Mouse (Mus musculus): Measurements from ENCODE around the gene Nsun7. TPM values are rescaled to one million over a fixed set of nuclear protein-coding genes. Genes with fewer than 3 reads are reported as not detected.
A peak's percentile ranks its signal among the peaks of the same experiment; 100 is the strongest.

Gene Nsun7
- polyA plus RNA-seq, 1 experiment from 2014 or later, result 2.9 TPM

DNA sequence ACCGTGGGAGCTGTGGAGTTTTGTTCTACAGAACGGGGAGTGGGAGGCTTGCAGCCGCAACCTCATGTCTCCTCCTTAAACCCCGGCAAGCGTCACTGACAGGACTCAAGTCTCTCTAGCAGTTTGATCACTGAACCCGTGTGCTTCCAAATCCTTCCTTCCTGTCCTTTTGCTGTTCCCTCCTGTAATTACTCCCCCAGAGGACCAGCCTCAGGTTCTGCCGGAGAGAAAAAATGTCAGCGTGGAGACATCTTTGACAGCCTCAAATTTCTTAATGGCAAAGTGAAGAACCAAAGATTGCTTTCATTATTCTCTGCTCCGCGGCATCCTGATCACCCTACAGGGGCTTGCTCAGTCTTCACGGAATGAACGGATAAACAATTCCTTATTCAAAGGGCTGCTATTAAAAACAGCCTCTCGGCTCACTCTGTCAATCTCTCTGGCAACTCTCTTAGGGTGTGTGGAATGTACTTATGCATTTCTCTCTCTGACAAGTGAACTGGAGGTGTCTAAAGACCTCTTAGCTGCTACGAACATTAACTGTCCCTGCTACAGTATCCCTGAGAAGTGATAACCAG lies 60.2 kb downstream of the Nsun7 start:
- 0 out of 2 replicates have a peak, but pooled peaks have one; percentile 13 for ATAC-seq
- Histone ChIP-seq H3K36me3 (ENCODE audit: control insufficient read depth, insufficient read depth, low read length) (no peaks in the 10 kb centered on the region), H3K4me1 (ENCODE audit: control insufficient read depth, insufficient read depth, low read depth, low read length) (peaks cover 12% of the 10 kb centered on the region), H3K4me3 (ENCODE audit: low read length) (no peak overlapping the region), H3K27me3 (replicated peaks; ENCODE audit: control insufficient read depth, insufficient read depth, low read length) (no peaks in the 10 kb centered on the region), H3K9me3 (ENCODE audit: control insufficient read depth, low read length) (no peaks in the 10 kb centered on the region), H3K4me2 (ENCODE audit: low read length) (peak overlapping the region; percentile 29; the same call in 1 of the 2 replicates), H3K9ac (ENCODE audit: low read depth, low read length) (no peak overlapping the region; the same call in none of the 2 replicates), H3K27ac (ENCODE audit: low read depth, low read length) (peak overlapping the region; percentile 65)
- WGBS, result 10% methylated on average over 14 of the region's 14 CpGs

DNA sequence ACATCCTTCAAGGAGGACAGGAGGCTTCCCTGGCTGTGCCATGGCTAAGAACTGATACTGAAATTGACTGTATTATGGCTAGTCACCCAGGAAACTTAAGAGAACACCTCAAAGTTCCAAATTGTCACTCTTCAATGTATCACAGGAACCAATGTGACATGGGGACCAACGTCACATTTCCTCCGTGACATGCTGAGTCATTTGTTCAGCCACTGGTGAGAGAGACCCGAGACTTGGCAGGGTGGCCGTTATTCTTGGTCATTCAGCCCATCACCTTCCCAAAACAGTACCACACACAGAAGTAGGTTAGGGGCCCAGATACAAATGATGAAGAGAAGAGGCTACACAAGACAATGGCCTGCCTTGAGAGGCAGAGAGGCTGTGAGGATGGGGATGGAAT lies 63.4 kb downstream of the Nsun7 start:
- WGBS, result 80% methylated on average over 4 of the region's 4 CpGs
- H3K4me2 ChIP-seq (ENCODE audit: low read length), result no peak overlapping the region

GRCm38 (mm10) chr5:66323603-66324002 lies 63.9 kb downstream of the Nsun7 start:
- H3K36me3 ChIP-seq (ENCODE audit: control insufficient read depth, insufficient read depth, low read length), result no peaks in the 10 kb centered on the region
- no peak for ATAC-seq
- no peak overlapping the region; the same call in 1 of the 2 replicates for H3K9ac ChIP-seq (ENCODE audit: low read depth, low read length)
- H3K9me3 ChIP-seq (ENCODE audit: control insufficient read depth, low read length), result no peaks in the 10 kb centered on the region
- H3K4me2 ChIP-seq (ENCODE audit: low read length), result no peak overlapping the region
- H3K4me1 ChIP-seq (ENCODE audit: control insufficient read depth, insufficient read depth, low read depth, low read length), result peaks cover 20% of the 10 kb centered on the region
- 87% methylated on average over 10 of the region's 11 CpGs for WGBS
- no peak overlapping the region for H3K4me3 ChIP-seq (ENCODE audit: low read length)
- H3K27ac ChIP-seq (ENCODE audit: low read depth, low read length), result no peak overlapping the region; the same call in 1 of the 2 replicates
- H3K27me3 ChIP-seq (replicated peaks; ENCODE audit: control insufficient read depth, insufficient read depth, low read length), result no peaks in the 10 kb centered on the region

More for the DNA sequence above, 63.4 kb downstream of the Nsun7 start:
- no peaks in the 10 kb centered on the region for H3K27me3 ChIP-seq (replicated peaks; ENCODE audit: control insufficient read depth, insufficient read depth, low read length)
- H3K36me3 ChIP-seq (ENCODE audit: control insufficient read depth, insufficient read depth, low read length), result no peaks in the 10 kb centered on the region
- peaks cover 16% of the 10 kb centered on the region for H3K4me1 ChIP-seq (ENCODE audit: control insufficient read depth, insufficient read depth, low read depth, low read length)
- H3K4me3 ChIP-seq (ENCODE audit: low read length), result no peak overlapping the region
- H3K27ac ChIP-seq (ENCODE audit: low read depth, low read length), result no peak overlapping the region; the same call in 1 of the 2 replicates
- H3K9me3 ChIP-seq (ENCODE audit: control insufficient read depth, low read length), result no peaks in the 10 kb centered on the region
- no peak overlapping the region for H3K9ac ChIP-seq (ENCODE audit: low read depth, low read length)
- no peak for ATAC-seq

DNA sequence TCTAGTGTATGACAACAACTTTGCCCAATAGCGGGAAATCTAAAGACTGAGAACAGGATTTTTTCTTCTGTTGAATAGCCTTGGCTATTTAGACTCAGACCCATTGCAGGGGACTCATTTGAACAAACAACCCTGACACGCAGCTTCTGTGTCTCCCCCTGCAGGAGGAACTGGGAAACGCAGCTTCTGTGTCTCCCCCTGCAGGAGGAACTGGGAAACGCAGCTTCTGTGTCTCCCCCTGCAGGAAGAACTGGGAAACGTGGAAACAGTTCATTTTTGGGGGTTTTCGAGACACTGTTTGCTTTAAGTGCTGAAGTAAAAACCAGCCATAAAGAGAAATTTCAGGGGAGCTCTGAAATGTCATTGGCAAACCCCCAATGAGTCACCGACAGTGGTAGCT lies 66.7 kb downstream of the Nsun7 start:
- ATAC-seq, result no peak
- WGBS, result 81% methylated on average over 7 of the region's 7 CpGs
- no peak overlapping the region for H3K27ac ChIP-seq (ENCODE audit: low read depth, low read length)

GRCm38 (mm10) chr5:66327949-66328726 lies 68.4 kb downstream of the Nsun7 start:
- Histone ChIP-seq H3K9me3 (ENCODE audit: control insufficient read depth, low read length) (no peaks in the 10 kb centered on the region), H3K36me3 (ENCODE audit: control insufficient read depth, insufficient read depth, low read length) (no peaks in the 10 kb centered on the region), H3K9ac (ENCODE audit: low read depth, low read length) (peak overlapping the region; percentile 19; the same call in 1 of the 2 replicates), H3K4me2 (ENCODE audit: low read length) (peak overlapping the region; percentile 47), H3K4me1 (ENCODE audit: control insufficient read depth, insufficient read depth, low read depth, low read length) (peaks cover 20% of the 10 kb centered on the region), H3K27me3 (replicated peaks; ENCODE audit: control insufficient read depth, insufficient read depth, low read length) (no peaks in the 10 kb centered on the region), H3K4me3 (ENCODE audit: low read length) (0 out of 2 replicates have a peak overlapping the region, but pooled peaks have one; percentile 11), H3K27ac (ENCODE audit: low read depth, low read length) (peak overlapping the region; percentile 73)
- 10% methylated on average over 19 of the region's 19 CpGs for WGBS
- ATAC-seq, result peak; percentile 84

More for the DNA sequence above, 66.7 kb downstream of the Nsun7 start:
- no peak overlapping the region for H3K9ac ChIP-seq (ENCODE audit: low read depth, low read length)
- H3K4me1 ChIP-seq (ENCODE audit: control insufficient read depth, insufficient read depth, low read depth, low read length), result peaks cover 20% of the 10 kb centered on the region
- H3K4me3 ChIP-seq (ENCODE audit: low read length), result no peak overlapping the region
- no peaks in the 10 kb centered on the region for H3K9me3 ChIP-seq (ENCODE audit: control insufficient read depth, low read length)
- no peaks in the 10 kb centered on the region for H3K36me3 ChIP-seq (ENCODE audit: control insufficient read depth, insufficient read depth, low read length)
- no peak overlapping the region for H3K4me2 ChIP-seq (ENCODE audit: low read length)
- no peaks in the 10 kb centered on the region for H3K27me3 ChIP-seq (replicated peaks; ENCODE audit: control insufficient read depth, insufficient read depth, low read length)

- Histone ChIP-seq H3K36me3 (ENCODE audit: control insufficient read depth, insufficient read depth, low read length) (no peaks in the 10 kb centered on the region), H3K9me3 (ENCODE audit: control insufficient read depth, low read length) (no peaks in the 10 kb centered on the region), H3K4me3 (ENCODE audit: low read length) (no peak overlapping the region), H3K4me1 (ENCODE audit: control insufficient read depth, insufficient read depth, low read depth, low read length) (peaks cover 20% of the 10 kb centered on the region), H3K9ac (ENCODE audit: low read depth, low read length) (no peak overlapping the region), H3K27ac (ENCODE audit: low read depth, low read length) (no peak overlapping the region), H3K27me3 (replicated peaks; ENCODE audit: control insufficient read depth, insufficient read depth, low read length) (no peaks in the 10 kb centered on the region), H3K4me2 (ENCODE audit: low read length) (peak overlapping the region; percentile 47)
- no peak for ATAC-seq
- WGBS, result 74% methylated on average over 7 of the region's 7 CpGs
Measured at GRCm38 (mm10) chr5:66328766-66329165, 69.1 kb downstream of the Nsun7 start.

DNA sequence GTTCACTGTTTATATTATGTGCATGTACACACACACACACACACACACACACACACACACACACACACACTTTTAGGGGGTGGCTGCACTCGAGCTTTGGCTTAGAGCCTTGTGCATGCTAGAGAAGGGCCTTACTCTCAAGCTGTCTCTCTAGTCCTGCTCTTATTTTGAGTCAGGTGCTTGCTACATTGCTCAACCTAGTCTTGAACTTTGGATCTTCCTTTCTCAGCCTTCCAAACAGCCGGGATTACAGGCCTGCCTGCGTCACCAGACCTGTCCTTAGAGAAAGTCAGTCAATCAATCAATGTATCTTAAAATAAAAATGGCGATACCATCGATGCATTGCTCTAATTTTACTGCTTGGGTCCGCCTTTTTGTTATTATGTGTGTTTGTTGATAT lies 71.1 kb downstream of the Nsun7 start:
- Histone ChIP-seq H3K27me3 (replicated peaks; ENCODE audit: control insufficient read depth, insufficient read depth, low read length) (no peaks in the 10 kb centered on the region), H3K9me3 (ENCODE audit: control insufficient read depth, low read length) (no peaks in the 10 kb centered on the region), H3K27ac (ENCODE audit: low read depth, low read length) (no peak overlapping the region), H3K4me3 (ENCODE audit: low read length) (no peak overlapping the region), H3K4me2 (ENCODE audit: low read length) (no peak overlapping the region), H3K9ac (ENCODE audit: low read depth, low read length) (no peak overlapping the region), H3K4me1 (ENCODE audit: control insufficient read depth, insufficient read depth, low read depth, low read length) (peaks cover 17% of the 10 kb centered on the region), H3K36me3 (ENCODE audit: control insufficient read depth, insufficient read depth, low read length) (no peaks in the 10 kb centered on the region)
- whole genome bisulfite sequencing, result 95% methylated on average over 6 of the region's 6 CpGs
- ATAC-seq, result no peak

DNA sequence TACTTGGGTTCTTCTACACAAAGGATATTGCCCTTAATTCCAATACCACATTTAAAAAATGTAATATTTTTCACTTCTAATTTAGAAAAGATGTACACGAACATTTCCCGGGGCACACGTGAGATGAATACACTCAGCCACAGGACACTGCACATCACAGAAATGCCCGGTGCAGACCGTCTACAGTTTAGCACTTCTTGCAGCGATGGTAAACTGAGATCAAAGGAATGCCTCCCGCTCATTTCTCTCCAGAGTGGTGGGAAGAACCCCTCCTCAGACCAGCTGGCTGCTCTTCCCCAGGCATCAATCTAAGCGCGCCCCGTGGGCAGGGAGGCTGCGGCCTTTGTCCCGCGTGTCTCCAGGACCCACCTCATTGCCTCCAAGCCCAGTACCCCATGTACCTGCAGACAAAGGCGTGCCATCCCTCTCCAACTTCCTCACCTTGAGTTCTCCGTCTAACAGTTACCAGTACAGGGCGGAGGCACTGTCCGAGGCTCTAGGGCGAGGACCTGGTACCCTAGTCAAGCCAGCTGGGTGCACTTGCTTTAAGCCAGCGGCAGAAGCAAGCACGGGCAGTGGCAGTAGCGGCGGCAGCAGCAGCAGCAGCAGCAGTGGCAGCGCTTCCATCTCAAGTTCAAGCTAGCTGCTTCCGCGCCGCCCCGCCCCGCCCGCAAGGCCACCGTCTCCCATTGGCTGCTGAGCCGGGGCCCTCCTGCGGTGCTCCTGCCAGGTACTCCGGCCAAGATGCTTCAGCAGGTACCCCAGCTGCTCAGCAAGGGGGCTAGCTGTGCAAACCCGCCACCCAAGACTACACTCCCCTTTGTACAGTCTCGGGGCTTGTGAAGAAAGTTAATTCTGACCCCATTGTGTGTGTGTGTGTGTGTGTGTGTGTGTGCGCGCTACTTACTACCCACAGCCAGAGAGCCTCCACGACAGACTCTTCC lies 77.6 kb downstream of the Nsun7 start:
- Histone ChIP-seq H3K4me3 (ENCODE audit: low read length) (peak overlapping the region; percentile 57), H3K4me2 (ENCODE audit: low read length) (peak overlapping the region; percentile 89), H3K36me3 (ENCODE audit: control insufficient read depth, insufficient read depth, low read length) (no peaks in the 10 kb centered on the region), H3K9ac (ENCODE audit: low read depth, low read length) (peak overlapping the region; percentile 71), H3K9me3 (ENCODE audit: control insufficient read depth, low read length) (no peaks in the 10 kb centered on the region), H3K27ac (ENCODE audit: low read depth, low read length) (peak overlapping the region; percentile 74), H3K27me3 (replicated peaks; ENCODE audit: control insufficient read depth, insufficient read depth, low read length) (no peaks in the 10 kb centered on the region), H3K4me1 (ENCODE audit: control insufficient read depth, insufficient read depth, low read depth, low read length) (peaks cover 32% of the 10 kb centered on the region)
- 4% methylated on average over 34 of the region's 38 CpGs for WGBS
- ATAC-seq, result peak; percentile 72
